ENCODE assay signal across 19 mouse cellular contexts in the genomic region with DNA sequence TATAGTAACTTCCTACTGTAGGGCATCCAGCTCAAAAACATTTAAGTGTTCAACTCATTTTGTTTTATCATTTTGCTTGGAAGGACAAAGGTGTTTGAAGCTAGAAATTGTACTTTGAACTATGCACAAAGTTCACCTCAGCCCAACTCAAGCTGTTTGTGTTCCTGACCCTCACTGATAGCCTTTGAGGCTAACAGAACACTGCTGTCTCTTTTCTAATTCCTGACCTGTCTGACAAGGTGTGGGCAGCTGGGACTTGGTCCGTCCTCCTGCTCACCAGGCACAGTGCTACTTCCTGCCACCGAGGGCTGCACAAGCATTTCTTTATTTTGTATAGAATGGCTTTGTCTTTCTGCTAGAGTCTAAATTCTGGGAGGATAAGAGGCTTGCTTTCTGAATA. TPM values are rescaled to one million over a fixed set of nuclear protein-coding genes. Genes with fewer than 3 reads are reported as not detected.
DNase-seq lines count a peak whose midpoint lies in the region; ATAC-seq and TF ChIP-seq lines count a peak whose summit lies in the region.
"Had no signal": no experiment of that assay in that cellular context is flagged by ENCODE, and none has a peak within 500 bp of the region (broad histone marks: within the 10 kb centered on the region; RNA-seq: fewer than 3 reads in every experiment).

No protein-coding gene starts in this region.

- peaks cover 30% of the 10 kb centered on the region for H3K4me1 ChIP-seq in kidney, adult 2 months (ENCODE audit: control insufficient read depth, insufficient read depth, low read length)
- peaks cover 4% of the 10 kb centered on the region for H3K4me1 ChIP-seq in intestine, embryonic 15.5 days (replicated peaks)
- H3K4me1 ChIP-seq in kidney, postnatal 0 days (replicated peaks; ENCODE audit: insufficient read depth, low read length): no peaks in the 10 kb centered on the region
- 0 out of 2 replicates have a peak, but pooled peaks cover 4% of the 10 kb centered on the region for H3K4me1 ChIP-seq in stomach, embryonic 15.5 days
- H3K4me1 ChIP-seq: neural tube, embryonic 13.5 days had no signal

- H3K36me3 ChIP-seq in kidney, adult 2 months (ENCODE audit: control insufficient read depth, insufficient read depth, low read length): no peaks in the 10 kb centered on the region
- H3K36me3 ChIP-seq in intestine, embryonic 15.5 days: no peaks in the 10 kb centered on the region
- H3K36me3 ChIP-seq in kidney, postnatal 0 days (ENCODE audit: insufficient read depth, low read length): no peaks in the 10 kb centered on the region
- no peaks in the 10 kb centered on the region for H3K36me3 ChIP-seq in stomach, embryonic 15.5 days
- H3K36me3 ChIP-seq: forebrain, embryonic 10.5 days; heart, embryonic 10.5 days; limb, embryonic 12.5 days; neural tube, embryonic 13.5 days had no signal

- no peaks in the 10 kb centered on the region for H3K27me3 ChIP-seq in kidney, adult 2 months (replicated peaks; ENCODE audit: control insufficient read depth, insufficient read depth, low read length)
- no peaks in the 10 kb centered on the region for H3K27me3 ChIP-seq in intestine, embryonic 15.5 days (replicated peaks)
- no peaks in the 10 kb centered on the region for H3K27me3 ChIP-seq in kidney, postnatal 0 days (ENCODE audit: insufficient read depth, low read length)
- H3K27me3 ChIP-seq in stomach, embryonic 15.5 days (replicated peaks): no peaks in the 10 kb centered on the region
- H3K27me3 ChIP-seq: limb, embryonic 12.5 days; neural tube, embryonic 13.5 days had no signal

- peak; percentile 79 for DNase-seq in kidney, adult 2 months
- no peak for DNase-seq in kidney, postnatal 4 days
- no peak for DNase-seq in kidney, postnatal 0 days (ENCODE audit: low spot score)
- DNase-seq in cerebellum, postnatal 14 days: no peak
- DNase-seq: adrenal gland, adult 2 months; cerebellum, adult 9-11 months; gastrocnemius, postnatal 25 days; heart, postnatal 14 days; thymus, postnatal 36 days had no signal

- TF ChIP-seq CTCF in kidney, adult 2 months (conservative IDR thresholded peaks at IDR 0.05; ENCODE audit: insufficient read depth, insufficient read length, low read depth, low read length): no peak
- no peak for TF ChIP-seq CTCF in kidney, postnatal 0 days (IDR thresholded peaks at IDR 0.05; ENCODE audit: low read depth)

- no peak overlapping the region for H3K4me2 ChIP-seq in intestine, embryonic 15.5 days (replicated peaks)
- no peak overlapping the region for H3K4me2 ChIP-seq in kidney, postnatal 0 days (ENCODE audit: low read length)
- H3K4me2 ChIP-seq in stomach, embryonic 15.5 days: no peak overlapping the region
- H3K4me2 ChIP-seq: hindbrain, embryonic 14.5 days; limb, embryonic 12.5 days; neural tube, embryonic 13.5 days had no signal

- peak; percentile 62 for ATAC-seq in intestine, embryonic 15.5 days
- no peak for ATAC-seq in kidney, postnatal 0 days (replicated peaks; ENCODE audit: low FRiP score, low read depth)
- peak; percentile 45; the same call in 1 of the 2 replicates for ATAC-seq in stomach, embryonic 15.5 days (ENCODE audit: insufficient read depth, low FRiP score, low read depth)
- no peak for ATAC-seq in erythroblast, adult 5-6 weeks (replicated peaks; ENCODE audit: low FRiP score, poor library complexity, severe bottlenecking)
- ATAC-seq: lung, postnatal 0 days had no signal

- no peaks in the 10 kb centered on the region for H3K9me3 ChIP-seq in intestine, embryonic 15.5 days
- H3K9me3 ChIP-seq in kidney, postnatal 0 days (replicated peaks; ENCODE audit: low read length): no peaks in the 10 kb centered on the region
- H3K9me3 ChIP-seq in stomach, embryonic 15.5 days: no peaks in the 10 kb centered on the region
- H3K9me3 ChIP-seq: forebrain, embryonic 10.5 days; heart, embryonic 10.5 days; limb, embryonic 12.5 days; neural tube, embryonic 13.5 days had no signal

- H3K9ac ChIP-seq in intestine, embryonic 15.5 days: no peak overlapping the region
- H3K9ac ChIP-seq in kidney, postnatal 0 days (ENCODE audit: low read depth, low read length): no peak overlapping the region
- no peak overlapping the region for H3K9ac ChIP-seq in stomach, embryonic 15.5 days
- H3K9ac ChIP-seq: hindbrain, embryonic 14.5 days; limb, embryonic 12.5 days; neural tube, embryonic 13.5 days had no signal

- 19% methylated on average over 2 of the region's 2 CpGs for WGBS in kidney, adult 2 months
- WGBS in intestine, embryonic 15.5 days: 32% methylated on average over 2 of the region's 2 CpGs
- WGBS in kidney, postnatal 0 days: 42% methylated on average over 2 of the region's 2 CpGs
- 34% methylated on average over 2 of the region's 2 CpGs for WGBS in stomach, embryonic 15.5 days

- peak overlapping the region; percentile 98 for H3K27ac ChIP-seq in kidney, adult 2 months (ENCODE audit: insufficient read depth, low read depth, low read length)
- peak overlapping the region; percentile 65 for H3K27ac ChIP-seq in intestine, embryonic 15.5 days
- H3K27ac ChIP-seq in kidney, postnatal 0 days: peak overlapping the region; percentile 84
- peak overlapping the region; percentile 59 for H3K27ac ChIP-seq in stomach, embryonic 15.5 days
- H3K27ac ChIP-seq: forebrain, embryonic 10.5 days; heart, embryonic 10.5 days; hindbrain, embryonic 14.5 days; left cerebral cortex, adult 2 months; limb, embryonic 12.5 days; neural tube, embryonic 13.5 days had no signal

- no peak for TF ChIP-seq POLR2A in kidney, adult 2 months (IDR thresholded peaks at IDR 0.05; ENCODE audit: low read depth, low read length)

- H3K4me3 ChIP-seq in kidney, adult 2 months (ENCODE audit: insufficient read depth, low read depth, low read length): no peak overlapping the region
- no peak overlapping the region for H3K4me3 ChIP-seq in intestine, embryonic 15.5 days (replicated peaks)
- no peak overlapping the region for H3K4me3 ChIP-seq in kidney, postnatal 0 days (replicated peaks; ENCODE audit: low read depth, low read length)
- H3K4me3 ChIP-seq in stomach, embryonic 15.5 days (replicated peaks): no peak overlapping the region
- H3K4me3 ChIP-seq: forebrain, embryonic 10.5 days; heart, embryonic 10.5 days; left cerebral cortex, adult 2 months; limb, embryonic 12.5 days; neural tube, embryonic 13.5 days had no signal

RNA-seq across cellular contexts. Expression of a gene that starts 58.0 kb away (rescaled TPM):
- polyA plus RNA-seq in kidney, adult 2 months (2012; rRNA removed): 6.1 and 9.9 TPM in 2 replicates
- polyA plus RNA-seq in intestine, embryonic 15.5 days (2015; fragmentation: Nextera tagmentation; extraction: Ambion mirVana): 31.5 and 36.0 TPM in 2 replicates
- polyA plus RNA-seq in kidney, postnatal 0 days (2015; fragmentation: Nextera tagmentation; extraction: Ambion mirVana): 42.5 and 44.6 TPM in 2 replicates
- 40.0 and 41.7 TPM in 2 replicates for polyA plus RNA-seq in stomach, embryonic 15.5 days (2015; fragmentation: Nextera tagmentation; extraction: Ambion mirVana)
- 3.8 and 7.1 TPM in 2 replicates for total RNA-seq in erythroblast, adult 5-6 weeks (2015; ENCODE audit: low replicate concordance)
- 4.2 and 6.9 TPM in 2 replicates for total RNA-seq in erythroblast, adult 5-6 weeks (2017; ENCODE audit: low replicate concordance)

Comparison
In these comparisons a context has a peak if more than half of its experiments do, and no peak if none do; other contexts are left out.
1. ATAC-seq: peak in intestine, embryonic 15.5 days (single experiment) and stomach, embryonic 15.5 days (single experiment); none in kidney, postnatal 0 days (single experiment) and erythroblast, adult 5-6 weeks (single experiment).
2. Peak in every context shown above with its lines, with median percentiles within 50 percentile points of each other: H3K27ac ChIP-seq.